Mouse (Mus musculus): ENCODE data around the gene Lpcat3. TPM values are rescaled to one million over a fixed set of nuclear protein-coding genes. Genes with fewer than 3 reads are reported as not detected.
A peak's percentile ranks its signal among the peaks of the same experiment; 100 is the strongest.

The Lpcat3 gene
- polyA plus RNA-seq, 1 experiment from 2014 or later: 32.3 TPM

- no peak for ATAC-seq (ENCODE audit: low FRiP score)
Observed at GRCm38 (mm10) chr6:124699366-124699765, 36.5 kb downstream of the Lpcat3 start.

GRCm38 (mm10) chr6:124699962-124700610 lies 37.3 kb downstream of the Lpcat3 start:
- H3K27me3 ChIP-seq (ENCODE audit: control insufficient read depth, insufficient read depth, low read length): no peaks in the 10 kb centered on the region
- no peak overlapping the region for H3K9ac ChIP-seq (ENCODE audit: low read length)
- H3K27ac ChIP-seq (ENCODE audit: low read depth, low read length): no peak overlapping the region
- WGBS: 85% methylated on average over 11 of the region's 11 CpGs
- no peak overlapping the region for H3K4me2 ChIP-seq
- no peaks in the 10 kb centered on the region for H3K4me1 ChIP-seq (ENCODE audit: control insufficient read depth, insufficient read depth, low read length)
- peak; percentile 53 for DNase-seq (ENCODE audit: low spot score, missing footprints)
- no peak for ATAC-seq (ENCODE audit: low FRiP score)
- H3K9me3 ChIP-seq (ENCODE audit: control insufficient read depth, low read length): no peaks in the 10 kb centered on the region
- peaks cover 15% of the 10 kb centered on the region for H3K36me3 ChIP-seq (ENCODE audit: control insufficient read depth, insufficient read depth, low read length)
- H3K4me3 ChIP-seq (ENCODE audit: low read depth, low read length): no peak overlapping the region

More at GRCm38 (mm10) chr6:124699366-124699765, 36.5 kb downstream of the Lpcat3 start:
- Histone ChIP-seq H3K4me1 (ENCODE audit: control insufficient read depth, insufficient read depth, low read length) (no peaks in the 10 kb centered on the region), H3K27ac (ENCODE audit: low read depth, low read length) (no peak overlapping the region), H3K9me3 (ENCODE audit: control insufficient read depth, low read length) (no peaks in the 10 kb centered on the region), H3K27me3 (ENCODE audit: control insufficient read depth, insufficient read depth, low read length) (no peaks in the 10 kb centered on the region), H3K9ac (ENCODE audit: low read length) (no peak overlapping the region), H3K4me3 (ENCODE audit: low read depth, low read length) (no peak overlapping the region), H3K4me2 (no peak overlapping the region), H3K36me3 (ENCODE audit: control insufficient read depth, insufficient read depth, low read length) (peaks cover 9% of the 10 kb centered on the region)
- WGBS: 79% methylated on average over 4 of the region's 4 CpGs
- peak; percentile 78 for DNase-seq (ENCODE audit: low spot score, missing footprints)

GRCm38 (mm10) chr6:124701338-124701737 lies 38.5 kb downstream of the Lpcat3 start:
- H3K27me3 ChIP-seq (ENCODE audit: control insufficient read depth, insufficient read depth, low read length): no peaks in the 10 kb centered on the region
- H3K9me3 ChIP-seq (ENCODE audit: control insufficient read depth, low read length): no peaks in the 10 kb centered on the region
- H3K36me3 ChIP-seq (ENCODE audit: control insufficient read depth, insufficient read depth, low read length): peaks cover 20% of the 10 kb centered on the region
- H3K4me3 ChIP-seq (ENCODE audit: low read depth, low read length): no peak overlapping the region
- H3K4me1 ChIP-seq (ENCODE audit: control insufficient read depth, insufficient read depth, low read length): no peaks in the 10 kb centered on the region
- ATAC-seq (ENCODE audit: low FRiP score) (0 out of 2 replicates have a peak, but pooled peaks have one; percentile 23), DNase-seq (ENCODE audit: low spot score, missing footprints) (peak; percentile 80)
- WGBS: 78% methylated on average over 8 of the region's 8 CpGs
- H3K9ac ChIP-seq (ENCODE audit: low read length): no peak overlapping the region
- H3K4me2 ChIP-seq: no peak overlapping the region
- H3K27ac ChIP-seq (ENCODE audit: low read depth, low read length): no peak overlapping the region

GRCm38 (mm10) chr6:124702102-124702783 lies 39.4 kb downstream of the Lpcat3 start:
- H3K9ac ChIP-seq (ENCODE audit: low read length): no peak overlapping the region
- no peaks in the 10 kb centered on the region for H3K27me3 ChIP-seq (ENCODE audit: control insufficient read depth, insufficient read depth, low read length)
- H3K4me1 ChIP-seq (ENCODE audit: control insufficient read depth, insufficient read depth, low read length): no peaks in the 10 kb centered on the region
- ATAC-seq (ENCODE audit: low FRiP score): peak; percentile 43
- no peak overlapping the region for H3K4me3 ChIP-seq (ENCODE audit: low read depth, low read length)
- 97% methylated on average over 17 of the region's 17 CpGs for WGBS
- H3K36me3 ChIP-seq (ENCODE audit: control insufficient read depth, insufficient read depth, low read length): peaks cover 20% of the 10 kb centered on the region
- H3K4me2 ChIP-seq: no peak overlapping the region
- H3K9me3 ChIP-seq (ENCODE audit: control insufficient read depth, low read length): no peaks in the 10 kb centered on the region
- peak; percentile 81 for DNase-seq (ENCODE audit: low spot score, missing footprints)
- no peak overlapping the region for H3K27ac ChIP-seq (ENCODE audit: low read depth, low read length)

- H3K36me3 ChIP-seq (ENCODE audit: control insufficient read depth, insufficient read depth, low read length): peaks cover 20% of the 10 kb centered on the region
- no peak overlapping the region for H3K4me2 ChIP-seq
- peak; percentile 78 for ATAC-seq (ENCODE audit: low FRiP score)
- DNase-seq (ENCODE audit: low spot score, missing footprints): peak; percentile 91
- H3K9me3 ChIP-seq (ENCODE audit: control insufficient read depth, low read length): no peaks in the 10 kb centered on the region
- 54% methylated on average over 3 of the region's 3 CpGs for WGBS
- H3K4me1 ChIP-seq (ENCODE audit: control insufficient read depth, insufficient read depth, low read length): no peaks in the 10 kb centered on the region
- no peak overlapping the region for H3K27ac ChIP-seq (ENCODE audit: low read depth, low read length)
- no peak overlapping the region for H3K9ac ChIP-seq (ENCODE audit: low read length)
- H3K4me3 ChIP-seq (ENCODE audit: low read depth, low read length): no peak overlapping the region
- H3K27me3 ChIP-seq (ENCODE audit: control insufficient read depth, insufficient read depth, low read length): no peaks in the 10 kb centered on the region
Observed at GRCm38 (mm10) chr6:124702784-124703103, 39.9 kb downstream of the Lpcat3 start.

- peak; percentile 39 for DNase-seq (ENCODE audit: low spot score, missing footprints)
- no peaks in the 10 kb centered on the region for H3K27me3 ChIP-seq (ENCODE audit: control insufficient read depth, insufficient read depth, low read length)
- WGBS: 89% methylated on average over 7 of the region's 7 CpGs
- no peak overlapping the region for H3K27ac ChIP-seq (ENCODE audit: low read depth, low read length)
- no peak overlapping the region for H3K4me3 ChIP-seq (ENCODE audit: low read depth, low read length)
- no peak overlapping the region for H3K4me2 ChIP-seq
- H3K9ac ChIP-seq (ENCODE audit: low read length): no peak overlapping the region
- no peak for ATAC-seq (ENCODE audit: low FRiP score)
- H3K9me3 ChIP-seq (ENCODE audit: control insufficient read depth, low read length): no peaks in the 10 kb centered on the region
- peaks cover 20% of the 10 kb centered on the region for H3K36me3 ChIP-seq (ENCODE audit: control insufficient read depth, insufficient read depth, low read length)
- H3K4me1 ChIP-seq (ENCODE audit: control insufficient read depth, insufficient read depth, low read length): no peaks in the 10 kb centered on the region
Observed at GRCm38 (mm10) chr6:124703789-124704188, 41.0 kb downstream of the Lpcat3 start.

GRCm38 (mm10) chr6:124704417-124704816 lies 41.6 kb downstream of the Lpcat3 start:
- peaks cover 20% of the 10 kb centered on the region for H3K36me3 ChIP-seq (ENCODE audit: control insufficient read depth, insufficient read depth, low read length)
- H3K27ac ChIP-seq (ENCODE audit: low read depth, low read length): no peak overlapping the region
- no peaks in the 10 kb centered on the region for H3K9me3 ChIP-seq (ENCODE audit: control insufficient read depth, low read length)

GRCm38 (mm10) chr6:124706061-124706627 lies 43.3 kb downstream of the Lpcat3 start:
- 92% methylated on average over 5 of the region's 5 CpGs for WGBS
- H3K9ac ChIP-seq (ENCODE audit: low read length): no peak overlapping the region
- no peaks in the 10 kb centered on the region for H3K27me3 ChIP-seq (ENCODE audit: control insufficient read depth, insufficient read depth, low read length)
- peaks cover 6% of the 10 kb centered on the region for H3K4me1 ChIP-seq (ENCODE audit: control insufficient read depth, insufficient read depth, low read length)
- H3K36me3 ChIP-seq (ENCODE audit: control insufficient read depth, insufficient read depth, low read length): peaks cover 20% of the 10 kb centered on the region
- DNase-seq (ENCODE audit: low spot score, missing footprints): no peak
- H3K4me2 ChIP-seq: no peak overlapping the region
- no peaks in the 10 kb centered on the region for H3K9me3 ChIP-seq (ENCODE audit: control insufficient read depth, low read length)
- H3K4me3 ChIP-seq (ENCODE audit: low read depth, low read length): no peak overlapping the region
- ATAC-seq (ENCODE audit: low FRiP score): no peak
- H3K27ac ChIP-seq (ENCODE audit: low read depth, low read length): no peak overlapping the region

More at GRCm38 (mm10) chr6:124704417-124704816, 41.6 kb downstream of the Lpcat3 start:
- no peak overlapping the region for H3K4me2 ChIP-seq
- H3K27me3 ChIP-seq (ENCODE audit: control insufficient read depth, insufficient read depth, low read length): no peaks in the 10 kb centered on the region
- WGBS: 92% methylated on average over 2 of the region's 2 CpGs
- ATAC-seq (ENCODE audit: low FRiP score) (no peak), DNase-seq (ENCODE audit: low spot score, missing footprints) (peak; percentile 56)
- no peak overlapping the region for H3K9ac ChIP-seq (ENCODE audit: low read length)
- no peak overlapping the region for H3K4me3 ChIP-seq (ENCODE audit: low read depth, low read length)
- H3K4me1 ChIP-seq (ENCODE audit: control insufficient read depth, insufficient read depth, low read length): no peaks in the 10 kb centered on the region

GRCm38 (mm10) chr6:124708289-124708889 lies 45.6 kb downstream of the Lpcat3 start:
- Histone ChIP-seq H3K27me3 (ENCODE audit: control insufficient read depth, insufficient read depth, low read length) (no peaks in the 10 kb centered on the region), H3K4me3 (ENCODE audit: low read depth, low read length) (no peak overlapping the region), H3K36me3 (ENCODE audit: control insufficient read depth, insufficient read depth, low read length) (peaks cover 18% of the 10 kb centered on the region), H3K4me2 (no peak overlapping the region), H3K27ac (ENCODE audit: low read depth, low read length) (no peak overlapping the region), H3K4me1 (ENCODE audit: control insufficient read depth, insufficient read depth, low read length) (peaks cover 14% of the 10 kb centered on the region), H3K9me3 (ENCODE audit: control insufficient read depth, low read length) (no peaks in the 10 kb centered on the region), H3K9ac (ENCODE audit: low read length) (no peak overlapping the region)
- WGBS: 96% methylated on average over 10 of the region's 10 CpGs
- DNase-seq (ENCODE audit: low spot score, missing footprints): no peak
- ATAC-seq (ENCODE audit: low FRiP score): no peak

Data from midbrain, embryonic 11.5 days (tissue).